Mouse (Mus musculus) mature B cell (primary cell): ENCODE data around the gene 4933409G03Rik.
"Not testable (repeated sequence)": the region's sequence is repeated elsewhere in the genome, so short reads cannot be mapped to it uniquely, and the experiment has no call there.

Source experiments
- in situ Hi-C: fragments of 300-500 bp; cut with MboI; formaldehyde crosslinking; loops from 2 replicates; pipeline ENCODE4 v1.14.3; 2019

Gene 4933409G03Rik

GRCm38 (mm10) chr2:68582113-68582512 is at the start of gene 4933409G03Rik:
Gene 4933409G03Rik (plus strand): TSS chr2:68582413.
- in situ Hi-C loops: no loop called here

DNA sequence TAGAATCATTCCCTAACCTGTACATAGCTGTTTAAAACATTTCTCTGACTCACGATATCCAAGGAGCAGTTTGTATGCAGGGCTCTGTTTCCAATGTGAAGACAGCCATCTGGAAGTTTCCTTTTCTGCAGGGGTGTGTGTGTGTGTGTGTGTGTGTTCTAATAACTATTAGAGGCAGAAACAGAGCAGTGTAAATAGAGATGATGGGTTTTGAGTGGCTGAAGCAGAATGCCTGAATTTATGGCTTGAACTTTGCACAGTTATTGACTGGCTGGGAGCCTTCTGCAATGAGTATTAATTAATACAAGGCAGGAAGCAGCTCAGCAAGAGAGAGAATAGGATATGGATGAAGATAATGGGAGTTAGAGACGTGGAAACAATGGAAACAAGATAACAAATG is 38.0 kb upstream of the 4933409G03Rik start:
- in situ Hi-C loops: no loop called here

DNA sequence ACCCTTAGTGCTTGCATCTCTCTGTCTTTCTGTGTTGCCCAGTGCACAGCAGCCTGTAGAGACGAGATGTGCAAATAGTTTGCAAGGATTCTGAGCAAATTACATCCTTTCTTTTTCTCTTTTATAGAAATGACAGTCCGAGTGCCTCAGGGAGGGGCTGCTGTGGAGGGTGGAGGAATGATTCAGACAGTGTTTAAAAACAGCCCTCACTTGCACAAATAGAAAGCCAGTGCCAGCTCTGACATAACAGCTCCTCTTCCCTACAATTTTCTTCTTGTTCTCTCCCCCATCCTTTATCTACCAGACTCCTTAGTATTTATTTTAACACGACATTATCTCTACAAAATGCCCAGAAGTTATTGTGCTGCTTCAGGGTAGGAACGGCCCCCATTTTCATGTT is 21.4 kb upstream of the 4933409G03Rik start:
- in situ Hi-C loops: no loop called here

DNA sequence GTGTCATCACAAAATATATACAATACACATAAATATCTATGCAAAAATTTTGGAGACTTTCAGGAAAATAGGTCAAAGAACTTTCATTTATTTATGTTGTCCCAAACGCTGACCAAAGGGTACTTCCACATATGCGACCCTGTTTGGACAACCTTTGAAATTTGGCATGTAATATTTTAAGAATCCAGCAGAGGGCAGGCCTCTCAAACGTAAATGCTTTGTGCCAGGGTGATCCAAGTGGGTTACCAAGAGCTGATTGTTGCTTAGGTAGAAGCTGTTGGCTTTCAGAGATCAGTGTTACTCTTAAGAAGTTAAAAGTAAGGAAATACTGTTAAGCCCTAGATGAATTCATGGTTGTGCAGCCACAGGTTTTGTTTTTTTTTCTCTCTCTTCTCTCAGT is 18.9 kb upstream of the 4933409G03Rik start:
- in situ Hi-C loops: no loop called here

DNA sequence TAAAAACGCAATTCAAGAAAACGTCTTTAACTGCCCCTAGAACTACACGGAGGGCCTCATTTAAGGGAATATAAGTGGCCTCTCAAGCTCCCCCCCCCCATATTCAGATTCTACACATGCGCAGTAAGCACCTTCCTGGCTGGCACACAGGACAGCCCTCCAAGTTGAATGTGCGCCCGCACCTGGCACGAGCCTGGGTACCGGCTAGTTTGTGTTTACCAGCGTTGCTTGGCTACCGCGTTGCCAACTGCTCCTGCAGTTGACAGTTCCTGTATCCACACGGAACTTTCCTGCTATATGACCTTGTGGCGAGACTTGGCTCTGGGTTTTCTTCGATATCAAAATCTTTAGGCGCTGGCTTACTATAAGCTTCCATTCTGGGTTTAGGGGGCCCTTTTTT is 13.9 kb upstream of the 4933409G03Rik start:
- in situ Hi-C loops: no loop called here

DNA sequence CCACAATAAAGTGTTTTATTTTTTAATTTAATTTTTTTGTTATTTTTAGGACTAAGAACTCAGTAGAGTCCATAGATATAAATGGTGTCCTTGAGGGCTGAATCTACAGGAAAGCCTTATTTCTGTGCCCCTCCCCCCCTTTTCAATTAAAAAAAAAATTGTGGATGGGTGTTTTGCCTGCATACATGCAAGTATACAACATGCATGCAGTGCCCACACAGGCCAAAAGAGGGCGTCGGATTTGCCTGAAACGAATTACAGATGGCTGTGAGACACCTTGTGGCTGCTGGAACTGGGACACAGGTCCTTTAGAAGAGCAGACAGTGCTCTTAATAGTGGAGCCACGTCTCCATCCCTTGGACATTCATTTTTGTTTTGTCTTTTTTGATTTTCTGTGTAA is 9.9 kb upstream of the 4933409G03Rik start:
- in situ Hi-C loops: no loop called here

- in situ Hi-C loops: no loop called here
Measured at GRCm38 (mm10) chr2:68592765-68593164, 10.6 kb downstream of the 4933409G03Rik start.

DNA sequence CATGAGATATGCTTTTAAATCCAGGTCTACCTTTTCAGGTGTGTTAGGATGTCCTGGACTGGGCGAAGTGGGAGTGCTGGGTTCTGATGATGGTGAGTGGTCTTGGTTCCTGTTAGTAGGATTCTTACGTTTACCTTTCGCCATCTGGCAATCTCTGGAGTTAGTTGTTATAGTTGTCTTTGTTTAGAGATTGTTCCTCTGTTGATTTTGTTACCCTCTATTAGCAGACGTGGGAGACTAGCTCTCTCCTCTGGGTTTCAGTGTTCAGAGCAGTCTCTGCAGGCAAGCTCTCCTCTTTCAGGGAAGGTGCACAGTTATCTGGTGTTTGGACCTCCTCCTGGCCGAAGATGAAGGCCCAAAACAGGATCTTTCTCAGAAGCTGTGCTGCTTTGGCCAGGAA is 74.0 kb downstream of the 4933409G03Rik start, which contains the start of gene 4932414N04Rik:
TSS of gene 4932414N04Rik (plus strand) at position 301 of the 400 bp plus-strand sequence.
- in situ Hi-C loops: not testable (repeated sequence)
